Mouse (Mus musculus) T-helper 1 cell (primary cell): Measurements from ENCODE around the gene Itga8.

Experiments used
- in situ Hi-C: fragments of 300-600 bp; cut with MboI, MseI; formaldehyde crosslinking; loops from one replicate; pipeline ENCODE4 v1.15.1; 2025; ENCODE audit warnings: high pct_unique_total_duplicates

Gene Itga8

DNA sequence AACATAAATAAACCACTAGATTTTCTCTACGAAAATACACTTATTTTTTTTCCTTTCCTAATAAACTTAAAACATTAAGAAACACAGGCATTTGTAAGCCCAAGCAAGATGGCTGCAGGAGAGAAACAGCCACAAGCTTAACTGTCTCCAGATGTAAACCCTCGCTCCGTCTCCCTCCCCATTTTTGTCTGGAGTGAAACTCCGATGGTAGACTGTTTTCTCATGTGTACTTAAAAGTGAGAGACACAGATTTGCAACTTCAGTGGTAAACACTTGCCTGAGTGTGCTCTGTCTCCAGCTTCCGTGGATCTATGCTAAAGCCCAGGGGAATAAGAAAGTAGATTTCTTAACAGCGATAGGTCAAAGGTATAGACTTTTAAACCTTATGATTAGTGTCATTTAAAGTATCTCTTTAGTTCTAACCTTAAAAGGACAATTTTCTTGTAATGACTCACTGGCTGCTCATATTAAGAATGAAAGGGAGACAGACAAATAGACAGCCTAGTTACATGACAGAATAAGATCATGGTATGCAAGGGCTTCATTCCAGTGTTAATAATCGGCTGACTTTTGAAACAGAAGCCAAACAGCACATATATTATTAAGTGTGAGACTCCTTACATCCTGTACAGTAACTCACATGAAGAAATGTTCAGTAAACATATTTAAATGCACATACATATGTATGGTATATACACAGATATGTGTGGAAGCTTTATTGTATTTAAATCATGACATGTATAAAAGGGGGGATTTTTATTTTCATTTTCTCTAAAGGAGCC is 209.3 kb downstream of the Itga8 start:
- in situ Hi-C loops, result no loop called here

DNA sequence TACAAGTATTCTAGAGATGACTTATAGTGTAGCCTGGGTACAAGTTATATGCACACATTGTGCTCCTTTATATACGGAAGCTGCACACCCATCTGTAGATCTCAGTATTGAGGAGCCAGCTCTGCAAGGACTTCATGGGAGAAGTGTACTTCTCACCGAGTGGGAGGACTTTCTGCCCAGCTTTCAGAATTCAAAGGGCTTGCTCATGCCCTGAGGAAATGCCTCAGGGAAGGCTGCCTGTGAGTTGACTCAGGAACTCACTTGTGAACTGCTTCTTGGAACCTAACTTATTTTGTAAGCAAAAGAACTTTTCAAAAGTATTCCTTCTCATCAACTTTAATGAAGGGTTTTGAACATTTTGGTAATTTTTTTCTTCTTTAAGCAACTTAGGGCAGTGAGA is 210.7 kb downstream of the Itga8 start:
- in situ Hi-C loops, result no loop called here

DNA sequence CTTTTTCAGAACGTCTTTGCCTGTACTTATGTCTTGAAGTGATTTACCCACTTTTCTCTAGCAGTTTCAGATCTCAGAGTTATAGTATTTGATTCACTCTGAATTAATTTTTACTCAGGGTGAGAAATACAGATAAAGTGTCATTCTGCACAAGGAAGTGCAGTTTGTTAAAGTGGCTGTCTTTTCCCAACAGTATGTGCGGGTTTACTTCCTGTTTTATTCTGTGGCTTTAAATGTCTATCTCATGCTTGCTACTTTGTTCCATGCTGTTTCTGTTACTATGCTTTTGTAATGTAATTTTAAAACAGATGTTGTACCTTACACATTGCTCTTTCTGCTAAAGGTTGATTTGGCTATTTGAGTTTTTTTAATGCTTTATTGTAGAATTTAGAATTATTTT is 216.2 kb downstream of the Itga8 start:
- in situ Hi-C loops, result no loop called here

DNA sequence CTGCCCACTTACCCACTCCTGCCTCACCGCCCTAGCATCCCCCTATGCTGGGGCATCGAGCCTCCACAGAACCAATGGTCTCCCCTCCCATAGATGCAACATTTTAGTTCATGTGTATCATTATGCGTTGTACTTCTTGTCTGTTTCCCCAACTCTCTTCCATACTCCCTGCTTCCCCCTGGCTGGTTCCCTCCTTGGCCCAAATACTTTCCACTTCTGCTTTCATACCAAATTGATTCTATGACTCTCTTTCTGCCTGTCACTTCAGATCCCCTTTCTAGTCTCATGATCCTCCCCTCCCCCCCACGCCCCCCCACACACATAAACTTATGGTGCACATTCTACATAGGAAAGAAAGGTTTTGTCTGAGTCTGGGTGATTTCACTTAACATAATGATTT is 217.4 kb downstream of the Itga8 start:
- in situ Hi-C loops, result no loop called here

DNA sequence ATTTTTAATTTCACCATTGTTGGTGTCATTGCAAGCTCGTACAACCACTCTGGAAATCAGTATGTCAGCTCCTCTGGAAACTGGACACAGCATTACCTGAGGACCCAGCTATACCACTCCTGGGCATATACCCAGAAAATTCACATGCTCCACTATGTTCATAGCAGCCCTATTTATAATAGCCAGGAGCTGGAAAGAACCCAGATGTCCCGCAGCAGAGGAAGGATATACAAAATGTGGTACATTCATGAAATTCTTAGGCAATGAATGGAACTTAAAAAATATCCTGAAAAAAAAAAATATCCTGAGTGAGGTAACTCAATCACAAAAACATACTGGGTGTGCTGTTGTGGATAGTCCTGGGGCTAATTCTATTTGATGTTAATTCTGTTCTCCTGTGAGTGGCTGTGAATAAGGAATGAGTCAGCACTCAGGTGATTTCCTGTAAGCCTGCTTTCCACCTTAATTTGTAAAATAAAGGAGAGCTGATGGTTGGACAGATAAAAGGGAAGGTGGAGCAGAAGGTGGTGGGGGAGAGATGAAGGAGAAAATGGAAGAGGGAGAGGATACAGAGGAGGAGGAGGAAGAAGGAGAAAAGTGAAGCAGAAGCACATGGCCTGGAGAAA is 224.3 kb downstream of the Itga8 start:
- in situ Hi-C loops, result no loop called here

DNA sequence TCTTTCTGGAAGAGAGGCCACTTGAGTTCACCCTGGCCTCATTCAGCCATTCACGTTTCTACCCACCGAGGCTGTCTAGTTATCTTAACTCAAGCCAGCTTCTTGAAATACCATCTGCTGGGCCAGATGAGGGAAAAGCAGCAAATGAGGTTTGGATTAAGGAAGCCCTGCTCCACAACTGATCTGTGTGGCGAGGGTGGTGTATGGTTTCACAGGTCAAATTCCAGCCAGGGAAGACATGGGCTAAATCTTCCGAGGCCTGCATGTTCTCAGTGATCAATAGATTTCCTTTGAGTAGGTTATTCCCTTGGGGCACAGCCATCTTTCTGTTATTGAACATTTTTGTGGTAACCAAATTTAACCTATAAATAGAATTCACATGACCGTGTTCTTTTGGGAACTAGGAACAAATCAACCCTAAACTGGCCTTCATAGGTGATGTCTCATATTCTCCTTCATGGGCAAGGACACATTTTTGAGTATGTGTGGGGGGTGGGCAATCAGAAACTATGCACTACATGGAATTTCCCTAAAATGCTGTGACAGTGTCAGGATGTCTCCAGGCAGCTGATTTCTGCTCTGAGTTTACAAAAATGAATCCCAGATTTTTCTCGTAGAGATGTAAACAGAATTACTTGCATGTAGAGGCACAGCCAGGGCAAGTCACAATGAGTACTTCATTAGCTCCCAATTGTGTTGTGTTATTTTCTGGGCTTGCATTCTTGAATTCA is 235.9 kb downstream of the Itga8 start:
- in situ Hi-C loops, result no loop called here

DNA sequence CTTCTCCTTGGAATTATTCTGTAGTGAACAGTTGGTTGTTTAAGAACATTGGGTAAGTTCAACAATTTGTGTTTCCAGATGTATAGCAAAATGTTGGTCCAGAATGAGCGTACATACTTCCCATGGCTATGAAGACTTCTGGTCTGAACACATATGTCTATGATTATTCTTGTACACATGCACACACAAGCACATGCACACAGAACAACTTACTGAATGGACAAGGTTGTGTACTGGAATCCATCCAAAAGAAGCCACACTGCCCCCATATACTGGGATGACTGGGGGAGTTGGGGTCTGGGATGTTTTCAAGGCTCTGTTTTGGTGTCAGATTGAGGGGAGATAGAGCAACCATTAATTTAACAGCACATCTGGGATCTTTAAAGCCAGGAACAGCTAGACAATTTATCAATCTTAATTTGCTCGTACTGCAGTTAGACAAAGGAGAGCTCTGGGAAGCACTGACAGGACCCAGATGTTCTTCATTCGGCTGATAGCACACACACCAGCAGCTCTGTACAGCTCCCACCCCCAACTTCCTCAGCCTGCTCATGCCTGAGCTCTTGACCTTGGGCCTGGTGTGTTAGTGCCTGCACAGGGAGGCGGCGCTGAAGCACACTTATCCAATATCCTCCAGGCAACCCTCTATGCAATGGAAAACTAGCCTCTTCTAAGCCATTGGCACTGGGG is 241.5 kb downstream of the Itga8 start:
- in situ Hi-C loops, result no loop called here
